Mouse (Mus musculus): ENCODE data around the gene Stk32c.

The Stk32c gene

DNA sequence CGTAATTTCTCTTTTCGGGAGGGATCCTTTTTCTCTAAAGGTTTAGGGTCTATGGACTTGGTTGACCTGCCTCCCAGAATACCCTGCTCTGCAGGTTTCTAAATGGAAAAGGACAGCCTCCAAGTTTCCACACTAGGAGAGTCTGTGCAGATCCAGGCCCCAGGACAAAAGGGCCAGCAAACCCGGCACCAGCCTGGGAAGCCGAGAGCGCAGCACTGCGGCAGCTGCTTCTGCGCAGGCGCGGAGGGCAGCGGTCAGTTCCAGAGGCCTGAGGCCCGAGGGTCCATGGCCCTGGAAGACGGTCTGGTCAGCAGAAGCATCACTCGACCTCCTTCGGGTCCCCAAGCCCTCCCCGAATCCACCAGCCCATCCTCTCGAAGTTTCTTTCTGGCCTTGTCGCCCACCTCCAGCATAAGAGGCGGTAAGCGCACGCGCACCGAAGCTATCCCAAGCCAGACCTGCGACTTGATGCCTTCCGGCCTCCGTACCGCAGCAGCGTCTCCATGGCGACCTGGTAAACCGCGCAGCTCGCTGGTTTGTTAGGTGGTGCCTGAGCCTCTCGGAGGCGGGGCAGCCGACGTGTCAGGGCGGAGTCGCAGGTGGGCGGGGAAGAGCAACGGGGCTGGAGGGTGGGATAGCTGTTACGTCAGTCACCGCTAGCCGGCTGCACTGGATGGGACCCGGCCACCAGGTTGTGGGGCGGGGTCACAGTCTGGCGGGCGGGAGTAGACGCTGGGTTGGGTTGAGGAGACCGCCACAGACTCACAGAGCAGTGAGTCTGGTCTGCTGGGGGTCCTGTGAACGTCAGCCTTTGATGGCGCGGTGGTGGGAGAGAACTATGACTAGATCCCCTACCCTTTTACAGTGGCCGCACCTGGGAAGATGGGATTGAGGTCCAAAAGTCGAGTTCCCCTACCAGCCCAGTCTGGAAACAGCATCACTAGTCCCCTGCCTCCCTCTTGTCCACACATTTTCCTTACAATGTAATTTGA, at the start of gene Stk32c, which contains the start of gene Lrrc27:
Gene Stk32c (minus strand): TSS at position 554 of the 992 bp plus-strand sequence.
Gene Lrrc27 (plus strand): TSS at position 235 of the 992 bp plus-strand sequence.
- DNase-seq (ENCODE audit: low read depth, low spot score), result peak; percentile 67

DNA sequence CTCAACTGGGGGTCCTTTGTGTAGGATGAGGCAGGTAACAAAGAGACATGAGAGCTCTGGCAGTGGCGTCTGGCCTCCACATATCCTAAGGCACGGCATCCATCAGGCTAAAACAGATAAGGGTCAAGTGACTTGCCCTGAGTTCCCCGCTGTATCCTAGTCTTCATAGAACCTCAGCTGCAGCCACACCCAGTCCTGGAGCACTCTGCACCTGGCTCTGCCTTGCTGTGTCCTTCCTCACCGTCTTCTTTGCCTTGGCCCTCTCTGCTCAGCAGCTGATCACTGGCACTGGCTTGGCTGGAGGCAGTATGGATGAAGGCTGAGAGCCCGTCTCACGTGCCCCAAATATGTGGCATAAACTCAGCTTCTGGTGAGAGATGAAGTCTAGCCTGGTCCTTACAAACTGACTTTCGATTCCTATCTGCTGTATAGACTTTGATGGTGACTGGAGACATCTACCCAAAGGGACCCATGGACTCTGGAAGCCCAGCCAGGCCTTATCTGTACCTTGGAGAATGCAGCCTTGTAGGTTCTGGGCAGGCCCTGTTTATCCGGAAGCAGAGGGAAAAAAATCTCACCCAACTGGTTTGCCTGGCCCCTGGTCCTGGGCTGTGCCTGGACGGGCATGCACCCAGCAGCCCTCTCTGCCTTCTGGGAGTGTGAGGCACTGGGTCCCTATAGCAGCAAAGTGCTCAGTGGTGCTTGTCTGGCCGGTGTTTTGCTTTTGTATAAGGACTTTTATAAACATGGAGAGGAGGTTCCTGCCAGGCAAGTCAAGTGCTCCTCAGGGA, 44.8 kb upstream of the Stk32c start:
- no peak for DNase-seq (ENCODE audit: low read depth, low spot score)

DNA sequence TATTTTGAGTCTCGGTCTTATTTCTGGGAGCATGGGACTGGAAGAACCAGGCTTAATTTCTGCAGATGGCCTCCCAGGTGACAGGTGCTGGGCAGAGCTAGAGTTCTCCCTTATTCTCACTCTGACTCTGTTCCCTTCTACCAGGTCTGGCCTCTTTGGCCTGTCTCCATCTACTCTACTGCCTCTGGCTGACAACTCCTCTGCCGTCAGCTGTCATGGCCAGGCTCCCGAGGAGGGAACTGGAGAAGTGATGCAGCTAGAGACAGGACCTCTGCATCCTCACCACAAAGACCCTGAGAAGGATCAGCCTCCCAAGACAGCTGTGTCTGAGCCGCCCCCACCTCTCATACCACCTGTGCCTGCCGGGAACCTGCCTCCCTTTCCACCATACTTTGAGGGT, 41.5 kb upstream of the Stk32c start:
- DNase-seq (ENCODE audit: low read depth, low spot score), result no peak

DNA sequence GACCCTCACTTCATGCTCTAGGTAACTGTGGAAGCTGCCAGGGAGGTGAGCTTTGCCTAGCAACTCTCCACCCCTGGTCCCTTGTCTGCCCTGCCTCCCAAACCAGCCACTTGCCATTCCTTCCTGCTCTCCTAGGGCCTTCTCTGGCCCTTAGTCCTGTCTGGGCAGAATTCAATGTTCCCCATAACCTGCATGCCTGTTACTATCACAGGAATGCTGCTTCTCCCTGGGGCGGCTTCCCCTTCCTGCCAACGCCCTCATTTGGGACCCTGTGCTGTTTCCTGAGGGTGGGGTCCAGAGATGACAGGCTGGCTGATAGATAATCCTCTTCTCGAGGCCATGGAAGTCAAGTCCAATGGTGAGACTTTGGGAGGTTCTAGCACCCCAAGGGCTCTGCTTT, 40.4 kb upstream of the Stk32c start:
- no peak for DNase-seq (ENCODE audit: low read depth, low spot score)

DNA sequence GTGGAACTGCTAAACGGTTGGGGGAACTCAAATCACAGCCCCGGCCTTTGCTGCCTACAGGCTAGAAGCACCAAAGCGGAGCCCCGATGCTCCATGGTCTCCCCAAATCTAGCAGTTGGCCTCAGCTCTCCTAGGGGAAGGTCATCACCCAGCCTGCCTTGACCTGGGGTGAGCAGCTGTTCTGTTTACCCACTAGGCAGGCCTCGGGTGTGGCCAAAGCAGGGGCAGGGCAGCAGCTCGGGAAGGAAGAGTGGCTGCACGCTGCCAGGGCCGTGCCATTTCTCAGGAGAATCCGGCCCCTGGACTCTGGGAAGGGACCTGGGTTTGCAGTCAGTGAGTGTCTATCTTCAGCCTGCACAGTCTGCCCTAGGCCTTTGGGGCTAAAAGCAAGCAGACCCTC, 39.9 kb upstream of the Stk32c start:
- DNase-seq (ENCODE audit: low read depth, low spot score), result no peak

DNA sequence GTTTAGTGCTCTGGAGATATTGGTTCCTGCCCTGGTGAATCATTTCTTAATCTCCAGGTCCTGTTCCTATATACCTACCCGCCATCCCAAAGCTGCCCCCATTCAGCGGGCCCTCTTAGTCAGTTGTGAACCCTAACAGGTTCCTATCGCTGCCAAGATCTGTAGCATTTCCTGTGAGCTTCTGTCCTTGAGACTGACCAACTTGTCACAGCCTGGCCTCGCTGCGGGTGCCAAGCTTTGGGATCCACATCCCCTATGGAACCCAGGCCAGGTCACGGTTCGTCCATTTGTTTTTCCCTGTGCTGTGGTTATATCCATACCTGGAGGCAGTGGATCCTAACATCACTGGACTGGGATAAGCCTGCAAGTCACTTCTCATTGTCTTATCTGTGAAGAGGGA, 39.5 kb upstream of the Stk32c start:
- no peak for DNase-seq (ENCODE audit: low read depth, low spot score)

DNA sequence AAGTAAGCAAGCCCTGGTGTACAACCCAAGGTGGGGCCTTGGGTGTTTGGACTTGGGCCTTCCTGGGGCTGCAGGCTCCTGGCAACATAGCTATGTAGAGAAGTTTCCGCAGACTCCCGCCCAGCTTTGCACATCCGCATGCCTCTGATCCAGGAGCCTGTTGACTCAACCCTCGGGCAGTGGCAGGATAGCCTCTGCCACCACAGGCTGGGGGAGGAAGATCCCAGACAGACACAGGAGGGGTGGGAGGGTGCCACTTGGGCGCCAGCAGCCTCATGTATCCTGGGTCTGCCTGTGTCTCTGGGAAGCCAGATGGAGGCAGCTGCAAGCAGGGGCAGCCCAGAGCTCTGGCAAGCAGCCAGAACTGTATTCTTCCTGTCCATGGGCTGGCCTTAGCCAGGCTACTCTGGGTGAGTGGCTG, 38.8 kb upstream of the Stk32c start:
- DNase-seq (ENCODE audit: low read depth, low spot score), result no peak

DNA sequence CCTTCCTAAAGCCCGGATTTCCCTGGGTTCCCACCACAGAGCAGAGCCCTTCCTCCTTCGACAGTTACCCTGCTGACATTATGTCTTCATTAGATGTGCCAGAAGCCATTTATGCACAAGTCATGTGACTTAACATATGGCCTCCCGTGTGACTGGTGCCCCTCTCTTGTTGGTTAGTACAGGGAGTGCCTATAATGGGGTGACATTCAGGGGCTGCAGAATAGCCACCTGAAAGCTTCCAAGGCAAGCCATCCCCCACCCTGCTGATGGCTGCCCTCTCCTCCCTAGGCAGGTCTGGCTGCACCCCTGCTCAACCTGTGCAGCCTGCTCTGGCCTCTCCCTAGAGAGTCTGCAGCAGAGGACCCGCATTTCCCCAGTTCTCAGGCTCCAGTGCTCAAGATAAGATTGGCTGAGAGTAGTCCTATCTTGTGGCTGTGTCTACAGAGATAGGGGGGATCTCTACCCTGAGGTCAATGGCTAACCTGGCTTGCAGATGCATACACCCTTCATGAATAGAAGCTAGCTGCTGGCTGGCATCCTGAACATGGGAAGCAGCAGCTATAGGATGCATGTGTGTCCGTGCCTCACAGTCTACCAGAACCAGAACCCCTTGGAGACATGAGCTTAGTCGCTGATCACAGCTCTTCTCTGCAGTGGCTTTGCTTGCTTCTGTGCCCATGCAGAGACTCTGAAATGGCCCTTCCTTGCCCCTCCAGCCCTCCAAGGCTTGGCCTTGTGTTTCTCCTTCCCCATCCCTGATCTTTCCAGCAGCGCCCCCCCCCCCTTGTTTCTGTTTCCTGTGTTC, 36.5 kb upstream of the Stk32c start:
- no peak for DNase-seq (ENCODE audit: low read depth, low spot score)

DNA sequence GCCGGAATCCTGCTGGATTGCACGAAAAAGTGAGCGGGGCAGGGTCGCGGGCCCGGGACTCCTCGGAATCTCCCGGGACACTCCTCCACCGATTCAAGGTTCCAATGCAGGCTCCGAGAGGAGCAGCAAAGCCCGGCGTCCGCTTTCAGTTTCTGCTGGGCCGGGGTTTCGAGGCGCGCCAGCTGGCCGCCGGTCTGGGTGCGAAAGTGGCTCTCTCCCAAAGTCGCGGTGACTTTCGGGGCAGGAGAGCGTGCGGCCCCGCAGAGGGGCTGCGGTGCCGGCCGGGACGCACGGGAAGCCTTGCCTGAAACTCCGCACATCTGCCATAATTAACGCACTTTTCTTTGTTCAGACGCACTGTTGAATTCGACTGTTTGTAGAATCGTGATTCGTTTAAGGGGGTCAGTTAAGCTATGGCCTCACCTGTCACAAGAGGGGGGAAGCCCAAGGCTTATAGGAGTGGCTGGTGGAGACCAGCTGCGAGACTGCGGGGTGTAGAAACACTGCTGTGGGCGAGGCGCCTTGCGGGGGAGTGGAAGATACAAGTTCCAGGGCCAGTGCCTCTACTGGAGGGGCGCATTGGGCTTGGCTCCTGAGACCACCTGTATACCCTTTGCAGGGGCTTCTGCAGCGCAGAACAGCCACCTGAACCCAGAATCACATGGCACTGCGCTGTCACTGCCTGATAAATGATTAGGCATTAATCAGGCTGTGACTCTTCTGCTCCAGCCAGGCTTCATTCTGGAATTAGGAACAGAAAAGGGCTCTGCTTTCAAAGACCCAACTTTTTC, 35.7 kb upstream of the Stk32c start:
- DNase-seq (ENCODE audit: low read depth, low spot score), result no peak

DNA sequence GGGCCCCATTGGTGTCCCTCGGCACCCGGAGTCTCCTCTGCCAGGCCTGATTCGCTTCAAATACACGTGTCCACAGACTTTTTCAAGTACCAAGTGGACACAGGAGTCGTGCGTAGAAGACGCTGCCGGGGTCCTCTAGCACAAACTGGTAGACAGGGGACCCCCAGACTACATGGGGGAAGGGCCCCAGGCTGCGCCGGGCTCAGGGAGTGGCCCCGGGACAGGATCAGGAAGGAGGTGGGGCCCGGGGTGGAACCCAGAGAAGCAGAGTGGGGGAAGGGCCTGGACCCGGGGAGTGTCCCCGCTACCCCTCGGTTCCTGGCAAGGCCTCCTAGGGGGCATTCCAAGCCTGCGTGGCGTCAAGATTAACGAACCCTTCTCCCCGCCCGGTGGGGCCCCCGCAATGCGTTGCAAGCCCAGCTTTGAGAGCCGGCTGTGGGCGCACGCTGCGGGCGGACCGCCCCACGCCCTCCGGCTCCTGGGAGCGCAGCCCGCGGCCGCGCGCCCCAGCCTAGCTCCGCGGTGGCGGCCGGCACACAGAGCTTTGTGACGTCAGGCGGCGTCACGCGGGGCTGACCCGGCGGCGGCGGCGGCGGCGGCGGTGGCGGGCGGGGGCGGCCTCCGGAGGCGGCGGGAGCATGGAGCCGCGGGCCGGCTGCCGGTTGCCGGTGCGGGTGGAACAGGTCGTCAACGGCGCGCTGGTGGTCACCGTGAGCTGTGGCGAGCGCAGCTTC, 34.9 kb upstream of the Stk32c start, which contains the start of gene Pwwp2b:
Gene Pwwp2b (plus strand): TSS at position 602 of the 734 bp plus-strand sequence.
- DNase-seq (ENCODE audit: low read depth, low spot score), result no peak

DNA sequence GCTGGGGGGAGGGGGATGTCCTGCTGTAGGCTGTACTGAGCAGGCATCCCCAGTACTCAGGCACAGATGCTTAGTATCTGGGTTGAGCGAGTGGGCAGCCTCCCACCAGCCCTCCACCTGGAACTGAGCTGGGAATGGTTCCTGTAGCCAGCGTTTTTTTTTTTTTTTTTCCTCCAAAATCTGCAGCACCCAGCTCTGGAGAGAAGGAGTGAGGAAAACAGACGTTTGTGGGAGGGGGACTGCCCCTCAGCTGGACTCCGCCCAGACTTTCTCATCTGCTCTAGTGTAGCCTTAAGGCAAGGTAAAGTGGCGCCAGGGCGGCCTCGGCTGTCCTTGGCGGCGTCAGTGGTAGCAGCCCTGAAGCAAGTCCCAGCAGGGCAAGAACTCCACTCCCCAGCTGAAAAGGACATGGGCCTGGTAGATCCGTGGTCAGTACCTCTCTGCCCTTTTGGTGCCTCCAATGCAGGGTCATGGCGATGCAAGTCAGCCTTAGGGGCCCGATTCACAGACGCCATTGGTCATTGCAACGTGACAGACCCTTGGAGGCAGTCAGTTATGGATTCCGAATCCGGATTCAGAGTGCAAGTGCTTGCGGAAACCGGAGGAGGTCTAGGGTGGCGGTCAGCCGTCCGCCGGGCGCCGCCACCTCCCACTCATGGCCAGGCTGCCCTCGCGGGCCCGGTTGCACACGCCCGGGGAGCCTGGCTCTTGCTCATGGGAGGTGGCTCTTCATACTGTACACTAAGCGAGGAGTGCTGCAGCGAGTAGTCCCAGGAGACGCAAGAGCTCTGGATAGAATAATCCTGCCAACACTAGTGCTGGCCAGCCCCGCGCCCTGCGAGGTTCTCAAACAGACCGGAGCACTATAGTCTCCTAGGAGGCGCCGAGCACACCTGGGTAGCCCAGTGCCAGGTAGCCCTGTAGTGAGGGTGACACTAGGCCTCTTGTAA, 34.1 kb upstream of the Stk32c start:
- no peak for DNase-seq (ENCODE audit: low read depth, low spot score)

DNA sequence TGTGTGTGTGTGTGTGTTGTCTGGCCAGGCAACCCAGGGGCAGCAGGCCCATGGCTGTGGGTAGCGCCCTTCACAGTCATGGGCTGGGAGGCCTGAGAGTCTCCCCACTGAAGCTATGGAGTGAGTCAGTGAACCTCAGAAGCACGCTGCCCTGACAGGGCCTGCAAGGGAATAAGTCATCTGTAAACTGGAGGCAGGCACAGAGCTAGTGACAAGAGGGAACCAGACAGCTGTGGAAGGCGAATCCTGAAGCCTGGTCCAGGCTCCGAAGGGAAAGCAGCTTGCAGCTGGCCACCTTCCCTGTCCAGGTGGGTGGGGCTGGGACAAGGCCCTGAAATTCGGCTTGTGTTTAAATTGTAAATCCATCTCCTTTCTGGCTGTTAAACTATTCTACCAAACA, 33.0 kb upstream of the Stk32c start:
- DNase-seq (ENCODE audit: low read depth, low spot score), result no peak

DNA sequence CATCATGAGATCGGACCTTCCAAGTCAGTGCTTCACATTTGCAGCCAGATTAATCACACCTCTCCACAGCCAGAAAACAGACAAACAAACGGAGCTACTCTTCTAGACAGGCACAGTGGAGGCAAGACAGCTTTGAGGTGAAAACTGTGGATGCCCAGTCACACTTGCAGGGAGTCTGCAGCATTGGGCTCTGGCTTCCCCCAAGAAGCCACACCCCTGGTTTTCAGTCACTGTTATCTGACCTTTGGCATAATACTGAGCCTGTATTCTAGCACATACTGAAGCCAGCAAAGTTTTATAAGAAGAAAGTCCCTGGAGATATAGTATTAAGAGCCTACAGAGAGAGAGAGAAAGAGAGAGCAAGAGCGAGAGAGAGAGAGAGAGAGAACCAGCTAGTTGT, 26.3 kb upstream of the Stk32c start:
- DNase-seq (ENCODE audit: low read depth, low spot score), result no peak

DNA sequence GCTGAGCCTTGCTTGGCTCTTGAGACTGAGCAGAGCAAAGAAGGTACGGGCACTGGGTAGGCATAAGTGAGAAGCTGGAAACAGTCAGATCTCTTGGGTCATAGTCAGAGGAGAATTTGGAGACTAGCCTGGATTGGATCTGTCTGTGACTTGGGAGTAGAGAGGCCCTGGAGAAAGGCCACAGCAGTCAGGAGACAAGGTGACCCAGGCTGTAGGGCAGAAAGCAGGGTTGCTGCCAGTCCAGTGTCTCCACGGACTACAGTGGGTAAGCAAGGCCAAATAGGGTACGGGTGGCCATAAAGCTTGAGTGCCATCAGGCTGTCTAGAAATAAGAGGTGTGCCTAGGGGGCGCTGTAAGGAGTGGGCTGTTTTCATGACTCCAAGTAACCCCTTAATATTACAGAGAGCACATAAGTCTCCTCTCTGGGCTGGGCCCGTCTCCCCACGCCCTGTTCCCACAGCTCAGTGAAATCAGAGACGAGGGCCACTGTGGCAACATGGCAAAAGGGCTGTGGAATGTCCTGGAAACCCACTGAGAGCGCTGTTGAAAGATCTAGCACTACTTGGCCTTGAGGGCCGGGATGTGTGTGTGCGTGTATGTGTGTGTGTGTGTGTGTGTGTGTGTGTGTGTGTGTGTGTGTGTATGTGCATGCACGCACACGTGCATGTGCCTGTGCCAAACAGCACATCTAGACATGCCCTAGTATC, 22.7 kb upstream of the Stk32c start:
- no peak for DNase-seq (ENCODE audit: low read depth, low spot score)

DNA sequence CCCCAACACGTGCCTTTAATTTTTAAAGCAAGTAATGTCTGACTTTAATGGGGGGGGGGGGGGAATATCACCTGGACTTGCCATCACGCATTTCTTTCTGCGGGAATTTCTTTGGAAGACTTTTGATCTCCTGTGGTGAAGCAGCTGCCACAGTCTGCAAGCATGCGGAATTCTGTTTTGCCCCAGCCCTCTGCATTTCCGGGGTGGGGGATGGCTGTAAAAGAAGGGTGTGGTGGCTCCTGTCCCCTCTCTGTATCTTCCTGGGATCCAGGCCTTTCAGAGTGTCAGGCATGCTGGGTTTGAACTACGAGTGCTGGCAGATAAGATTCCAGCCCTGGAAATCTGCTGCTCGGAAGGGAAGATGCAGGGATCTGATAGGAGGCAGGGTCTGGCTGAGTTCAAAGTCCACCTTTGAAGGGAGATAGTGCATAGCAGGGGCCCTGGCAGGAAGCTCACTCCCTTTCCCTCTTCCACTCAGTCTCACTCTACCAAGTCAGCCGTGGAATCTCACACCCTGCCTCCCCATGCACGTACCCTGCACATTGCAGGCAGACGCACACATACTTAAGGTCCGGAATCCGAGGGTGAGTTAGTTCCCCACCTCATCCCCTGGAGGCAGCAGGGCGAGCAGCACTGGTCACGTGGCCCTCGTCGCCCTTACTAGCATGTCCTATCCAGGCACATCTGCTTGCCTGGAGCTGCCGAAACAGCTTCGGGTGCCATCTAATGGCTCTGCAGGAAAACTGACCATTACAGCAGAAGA, 21.5 kb upstream of the Stk32c start:
- DNase-seq (ENCODE audit: low read depth, low spot score), result no peak

DNA sequence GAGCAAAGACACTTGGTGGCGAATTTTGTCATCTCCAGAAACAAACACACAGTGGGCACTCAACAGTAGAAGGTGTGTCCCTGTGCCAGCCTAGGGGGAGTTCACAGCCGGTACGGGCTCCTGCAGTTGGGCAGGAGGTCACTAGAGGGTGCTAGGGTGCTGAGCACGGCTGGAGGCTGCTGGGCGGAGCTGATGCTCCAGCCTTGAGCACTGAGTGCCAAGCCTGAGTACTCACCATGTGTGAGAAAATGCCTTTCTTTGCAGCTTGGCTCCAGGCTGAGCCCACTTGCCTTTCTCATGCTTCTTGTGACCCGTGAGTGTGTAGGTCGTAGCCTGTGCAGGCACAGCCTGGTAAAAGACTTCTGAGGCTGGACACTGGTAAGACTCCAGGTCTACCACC, 20.6 kb upstream of the Stk32c start:
- no peak for DNase-seq (ENCODE audit: low read depth, low spot score)

DNA sequence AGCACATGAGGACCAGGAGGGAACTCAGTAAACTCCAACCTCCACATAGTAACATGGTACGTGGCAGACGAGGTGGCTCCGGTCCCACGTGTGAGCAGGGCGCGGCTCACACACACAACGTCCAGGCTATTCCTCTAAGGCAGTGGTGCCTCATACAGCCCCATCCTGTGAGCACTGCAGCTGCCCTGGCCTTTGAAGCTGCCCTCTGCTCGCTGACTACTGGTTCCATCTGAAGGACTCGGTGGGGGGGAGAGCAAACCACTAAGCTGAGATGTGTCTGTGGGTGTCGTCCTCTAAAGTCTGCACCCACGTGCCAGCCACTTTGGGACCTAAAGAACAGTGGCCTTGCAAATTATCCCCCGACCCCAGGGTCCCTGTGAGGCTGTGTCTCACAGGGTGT, 17.1 kb upstream of the Stk32c start:
- no peak for DNase-seq (ENCODE audit: low read depth, low spot score)

DNA sequence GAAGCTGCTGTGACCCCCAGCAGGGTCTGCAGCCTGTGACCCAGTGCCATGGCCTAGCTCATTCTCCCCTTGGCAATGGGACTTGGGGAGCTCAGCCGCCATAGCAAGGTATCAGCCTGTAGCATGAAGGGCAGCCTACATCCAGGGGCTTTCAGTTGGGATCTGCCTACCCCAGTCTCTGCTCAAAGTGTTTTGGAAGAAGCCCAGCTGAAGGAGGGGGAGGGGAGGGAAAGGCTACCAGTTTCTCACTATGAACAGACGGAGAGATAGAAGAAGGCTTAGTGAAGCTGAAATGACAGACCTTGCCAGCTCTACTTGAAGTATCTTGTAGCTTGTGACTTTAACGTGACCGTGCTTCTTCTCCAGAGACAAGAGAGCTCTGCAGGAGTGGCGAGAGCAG, 16.7 kb upstream of the Stk32c start:
- no peak for DNase-seq (ENCODE audit: low read depth, low spot score)
